Mouse (Mus musculus): ENCODE results near the gene Csrp1. TPM values are rescaled to one million over a fixed set of nuclear protein-coding genes. Genes with fewer than 3 reads are reported as not detected.

The Csrp1 gene
- total and polyA plus RNA-seq, 3 experiments = 44.4 to 73.0 TPM; not detected in 1

- no peaks in the 10 kb centered on the region; a peak in 2 of 4 replicates for H3K27me3 ChIP-seq (ENCODE audit: control insufficient read depth in 1 of 2, insufficient read depth in 2 of 2, low read length in 2 of 2)
- H3K4me1 ChIP-seq (ENCODE audit: control insufficient read depth in 1 of 2, insufficient read depth in 2 of 2, low read length in 2 of 2) = peaks cover 10 to 30% of the 10 kb centered on the region in 2 experiments
- no peak overlapping the region for H3K4me3 ChIP-seq (ENCODE audit: control insufficient read depth in 1 of 2, insufficient read depth in 1 of 2, low read depth in 2 of 2, low read length in 2 of 2)
Measured at GRCm38 (mm10) chr1:135768400-135768799, 48.5 kb downstream of the Csrp1 start.

GRCm38 (mm10) chr1:135770237-135770636 is 50.4 kb downstream of the Csrp1 start:
- Histone ChIP-seq H3K79me2 (ENCODE audit: control insufficient read depth, insufficient read depth, low read length, poor library complexity) (peaks cover 8% of the 10 kb centered on the region), H3K36me3 (ENCODE audit: control insufficient read depth in 1 of 2, insufficient read depth in 2 of 2, low read length in 2 of 2) (peaks cover 0 to 15% of the 10 kb centered on the region in 2 experiments; a peak in 2 of 4 replicates), H3K4me1 (ENCODE audit: control insufficient read depth in 1 of 2, insufficient read depth in 2 of 2, low read length in 2 of 2) (peaks cover 10 to 23% of the 10 kb centered on the region in 2 experiments), H3K4me3 (ENCODE audit: control insufficient read depth in 1 of 2, insufficient read depth in 1 of 2, low read depth in 2 of 2, low read length in 2 of 2) (no peak overlapping the region), H3K9ac (ENCODE audit: control insufficient read depth, low read depth, low read length, poor library complexity, severe bottlenecking) (no peak overlapping the region), H3K27me3 (ENCODE audit: control insufficient read depth in 1 of 2, insufficient read depth in 2 of 2, low read length in 2 of 2) (no peaks in the 10 kb centered on the region; a peak in 2 of 4 replicates), H3K9me3 (replicated peaks; ENCODE audit: insufficient read depth, low read length) (no peaks in the 10 kb centered on the region), H3K27ac (ENCODE audit: control insufficient read depth, low read depth, low read length) (no peak overlapping the region)
- TF ChIP-seq MXI1 (IDR thresholded peaks at IDR 0.05; ENCODE audit: low read depth, low read length) (no peak), POLR2AphosphoS2 (IDR thresholded peaks at IDR 0.05; ENCODE audit: low read length) (no peak), HCFC1 (IDR thresholded peaks at IDR 0.05; ENCODE audit: low read depth, low read length) (no peak), E2F4 (IDR thresholded peaks at IDR 0.05; ENCODE audit: borderline replicate concordance, low read depth, low read length) (no peak), UBTF (IDR thresholded peaks at IDR 0.05; ENCODE audit: borderline replicate concordance, insufficient read depth, low read depth, low read length) (no peak), RCOR1 (IDR thresholded peaks at IDR 0.05; ENCODE audit: low read depth, low read length) (no peak), ZC3H11A (IDR thresholded peaks at IDR 0.05; ENCODE audit: low read depth, low read length) (no peak), MAFK (IDR thresholded peaks at IDR 0.05; ENCODE audit: borderline replicate concordance, low read depth, low read length) (no peak), MAX (IDR thresholded peaks at IDR 0.05; ENCODE audit: low read length) (no peak), MAZ (IDR thresholded peaks at IDR 0.05; ENCODE audit: low read depth, low read length) (no peak), JUND (IDR thresholded peaks at IDR 0.05; ENCODE audit: low read depth, low read length) (no peak)
- no peak for DNase-seq (ENCODE audit: low read depth, low spot score)

More at GRCm38 (mm10) chr1:135768400-135768799, 48.5 kb downstream of the Csrp1 start:
- no peak for DNase-seq (ENCODE audit: low read depth, low spot score)
- H3K27ac ChIP-seq (ENCODE audit: control insufficient read depth, low read depth, low read length) = no peak overlapping the region
- no peaks in the 10 kb centered on the region for H3K9me3 ChIP-seq (replicated peaks; ENCODE audit: insufficient read depth, low read length)
- H3K9ac ChIP-seq (ENCODE audit: control insufficient read depth, low read depth, low read length, poor library complexity, severe bottlenecking) = no peak overlapping the region
- no peak for TF ChIP-seq EP300 (IDR thresholded peaks at IDR 0.05; ENCODE audit: low read depth in 1 of 2, low read length in 2 of 2)
- TF ChIP-seq JUND (IDR thresholded peaks at IDR 0.05; ENCODE audit: low read depth, low read length) = no peak
- no peak for TF ChIP-seq MAX (IDR thresholded peaks at IDR 0.05; ENCODE audit: low read length)
- no peak for TF ChIP-seq MYB (IDR thresholded peaks at IDR 0.05; ENCODE audit: low read depth, low read length)
- no peak for TF ChIP-seq KAT2A (conservative IDR thresholded peaks at IDR 0.05; ENCODE audit: low read depth, low read length)
- TF ChIP-seq UBTF (IDR thresholded peaks at IDR 0.05; ENCODE audit: borderline replicate concordance, insufficient read depth, low read depth, low read length) = no peak
- TF ChIP-seq E2F4 (IDR thresholded peaks at IDR 0.05; ENCODE audit: borderline replicate concordance, low read depth, low read length) = no peak
- no peak for TF ChIP-seq MXI1 (IDR thresholded peaks at IDR 0.05; ENCODE audit: low read depth, low read length)
- TF ChIP-seq ZKSCAN1 (IDR thresholded peaks at IDR 0.05; ENCODE audit: low read depth, low read length) = no peak
- TF ChIP-seq CTCF (IDR thresholded peaks at IDR 0.05 in 2 of 3, conservative IDR thresholded peaks at IDR 0.05 in 1 of 3; ENCODE audit: control insufficient read depth in 1 of 3, insufficient read depth in 1 of 3, low read depth in 2 of 3, low read length in 3 of 3, poor library complexity in 1 of 3, severe bottlenecking in 1 of 3) = no peak
- peaks cover 8% of the 10 kb centered on the region for H3K79me2 ChIP-seq (ENCODE audit: control insufficient read depth, insufficient read depth, low read length, poor library complexity)
- peaks cover 0 to 18% of the 10 kb centered on the region in 2 experiments; a peak in 2 of 4 replicates for H3K36me3 ChIP-seq (ENCODE audit: control insufficient read depth in 1 of 2, insufficient read depth in 2 of 2, low read length in 2 of 2)

All from MEL (cell line).